Mouse (Mus musculus): ENCODE results near the gene Lrrc20. TPM values are rescaled to one million over a fixed set of nuclear protein-coding genes. Genes with fewer than 3 reads are reported as not detected.
A peak's percentile ranks its signal among the peaks of the same experiment; 100 is the strongest.

Gene Lrrc20
- polyA plus RNA-seq, 1 experiment from 2014 or later: 5.8 TPM

DNA sequence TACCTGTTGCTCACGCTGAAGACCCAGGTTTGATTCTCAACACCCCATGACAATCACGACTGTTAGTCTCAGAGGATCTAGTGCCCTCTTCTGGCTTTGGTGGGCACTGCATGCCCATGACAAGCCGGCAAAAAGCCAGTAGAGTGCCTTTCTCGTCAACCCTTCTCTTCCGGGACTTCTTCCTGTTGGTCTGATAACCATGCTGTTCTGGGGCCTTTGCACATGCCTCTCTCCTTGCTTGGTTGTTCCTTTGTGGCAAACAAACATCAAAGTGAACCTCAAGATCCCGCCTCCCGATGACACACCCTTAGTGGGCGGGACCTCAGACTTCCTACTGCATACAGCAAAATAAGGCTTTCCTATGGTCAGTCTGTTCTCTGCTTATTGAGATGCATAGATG is 9.4 kb upstream of the Lrrc20 start:
- no peak overlapping the region for H3K4me3 ChIP-seq (ENCODE audit: low read length)
- H3K27me3 ChIP-seq (replicated peaks; ENCODE audit: control insufficient read depth, insufficient read depth, low read length): no peaks in the 10 kb centered on the region

DNA sequence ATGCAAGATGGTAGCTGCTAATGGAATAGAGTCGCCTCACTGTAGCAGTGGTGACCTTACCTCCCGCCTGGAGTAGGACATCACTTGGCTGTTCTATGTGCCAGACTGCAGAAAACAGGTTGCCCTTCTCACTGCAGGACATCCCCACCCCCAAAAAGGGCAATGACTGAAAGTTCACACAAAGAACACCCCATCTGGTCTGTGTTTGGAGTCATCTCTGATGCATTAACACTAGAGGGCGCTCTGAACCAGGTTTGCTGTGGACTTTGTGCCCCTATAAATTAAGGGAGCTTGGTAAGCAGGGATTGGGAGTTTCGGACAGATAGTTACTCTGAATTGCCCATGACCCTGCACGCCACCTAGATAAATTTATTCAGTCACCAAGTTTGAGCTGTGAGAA is 8.7 kb upstream of the Lrrc20 start:
- 26% methylated on average over 5 of the region's 5 CpGs for WGBS
- Histone ChIP-seq H3K36me3 (ENCODE audit: control insufficient read depth, insufficient read depth, low read length) (no peaks in the 10 kb centered on the region), H3K4me2 (ENCODE audit: low read depth, low read length) (no peak overlapping the region), H3K27me3 (replicated peaks; ENCODE audit: control insufficient read depth, insufficient read depth, low read length) (no peaks in the 10 kb centered on the region), H3K4me3 (ENCODE audit: low read length) (no peak overlapping the region), H3K9ac (ENCODE audit: low read depth, low read length) (no peak overlapping the region), H3K27ac (ENCODE audit: low read length) (no peak overlapping the region), H3K4me1 (ENCODE audit: control insufficient read depth, insufficient read depth, low read length) (no peaks in the 10 kb centered on the region), H3K9me3 (ENCODE audit: control insufficient read depth, low read length) (no peaks in the 10 kb centered on the region)
- no peak for ATAC-seq

More for the DNA sequence above, 9.4 kb upstream of the Lrrc20 start:
- no peak overlapping the region for H3K9ac ChIP-seq (ENCODE audit: low read depth, low read length)
- H3K27ac ChIP-seq (ENCODE audit: low read length): no peak overlapping the region
- no peaks in the 10 kb centered on the region for H3K4me1 ChIP-seq (ENCODE audit: control insufficient read depth, insufficient read depth, low read length)
- H3K4me2 ChIP-seq (ENCODE audit: low read depth, low read length): no peak overlapping the region
- no peaks in the 10 kb centered on the region for H3K9me3 ChIP-seq (ENCODE audit: control insufficient read depth, low read length)
- ATAC-seq: no peak
- no peaks in the 10 kb centered on the region for H3K36me3 ChIP-seq (ENCODE audit: control insufficient read depth, insufficient read depth, low read length)
- 68% methylated on average over 8 of the region's 8 CpGs for WGBS

DNA sequence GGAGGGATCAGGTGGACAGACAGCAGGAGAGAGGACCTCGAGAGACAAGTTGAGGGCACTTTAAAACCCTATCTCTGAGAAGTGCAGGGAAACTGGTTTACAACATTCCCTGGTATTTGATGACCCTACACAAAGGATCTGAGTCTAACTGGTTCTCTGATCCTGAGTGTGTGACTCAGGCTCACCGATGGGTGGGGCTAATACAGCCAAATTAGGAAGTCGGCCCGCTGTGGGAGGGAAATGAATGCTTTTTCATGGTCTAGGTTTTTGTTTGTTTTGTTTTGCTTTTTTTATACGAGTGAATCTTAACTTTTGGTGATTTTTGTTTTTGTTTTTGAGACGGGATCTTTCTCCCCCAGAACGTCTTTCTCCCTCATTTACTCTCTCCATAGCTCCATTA is 6.7 kb upstream of the Lrrc20 start:
- no peaks in the 10 kb centered on the region for H3K36me3 ChIP-seq (ENCODE audit: control insufficient read depth, insufficient read depth, low read length)
- H3K9me3 ChIP-seq (ENCODE audit: control insufficient read depth, low read length): no peaks in the 10 kb centered on the region
- H3K27ac ChIP-seq (ENCODE audit: low read length): no peak overlapping the region
- H3K4me2 ChIP-seq (ENCODE audit: low read depth, low read length): no peak overlapping the region
- 52% methylated on average over 7 of the region's 7 CpGs for WGBS
- no peaks in the 10 kb centered on the region for H3K4me1 ChIP-seq (ENCODE audit: control insufficient read depth, insufficient read depth, low read length)
- no peak overlapping the region for H3K4me3 ChIP-seq (ENCODE audit: low read length)
- no peak for ATAC-seq
- no peak overlapping the region for H3K9ac ChIP-seq (ENCODE audit: low read depth, low read length)
- no peaks in the 10 kb centered on the region for H3K27me3 ChIP-seq (replicated peaks; ENCODE audit: control insufficient read depth, insufficient read depth, low read length)

DNA sequence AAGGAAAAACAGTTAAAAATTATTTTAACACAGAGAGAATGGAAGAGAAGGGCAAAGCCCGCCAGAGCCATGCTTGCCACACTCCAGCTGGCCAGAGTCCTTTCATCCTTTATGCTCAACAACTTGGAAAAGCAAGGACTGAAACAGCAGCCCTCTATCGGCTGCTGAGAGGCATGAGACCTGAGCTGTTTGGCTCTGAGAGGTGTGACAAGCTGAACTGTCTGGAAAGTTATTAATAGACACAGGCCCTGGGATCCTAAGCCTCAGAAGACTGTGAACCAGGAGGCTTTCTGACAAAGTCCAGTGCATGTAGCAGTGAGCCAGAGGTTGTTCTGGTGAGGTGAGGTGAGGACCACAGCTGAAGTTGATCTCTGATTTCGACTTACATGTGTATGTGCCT is 2.0 kb upstream of the Lrrc20 start:
- H3K36me3 ChIP-seq (ENCODE audit: control insufficient read depth, insufficient read depth, low read length): no peaks in the 10 kb centered on the region
- H3K27me3 ChIP-seq (replicated peaks; ENCODE audit: control insufficient read depth, insufficient read depth, low read length): no peaks in the 10 kb centered on the region
- peaks cover 10% of the 10 kb centered on the region for H3K4me1 ChIP-seq (ENCODE audit: control insufficient read depth, insufficient read depth, low read length)
- 73% methylated on average over 3 of the region's 3 CpGs for WGBS
- no peak overlapping the region for H3K9ac ChIP-seq (ENCODE audit: low read depth, low read length)
- ATAC-seq: no peak
- no peaks in the 10 kb centered on the region for H3K9me3 ChIP-seq (ENCODE audit: control insufficient read depth, low read length)
- H3K4me2 ChIP-seq (ENCODE audit: low read depth, low read length): no peak overlapping the region
- H3K4me3 ChIP-seq (ENCODE audit: low read length): no peak overlapping the region
- no peak overlapping the region for H3K27ac ChIP-seq (ENCODE audit: low read length)

DNA sequence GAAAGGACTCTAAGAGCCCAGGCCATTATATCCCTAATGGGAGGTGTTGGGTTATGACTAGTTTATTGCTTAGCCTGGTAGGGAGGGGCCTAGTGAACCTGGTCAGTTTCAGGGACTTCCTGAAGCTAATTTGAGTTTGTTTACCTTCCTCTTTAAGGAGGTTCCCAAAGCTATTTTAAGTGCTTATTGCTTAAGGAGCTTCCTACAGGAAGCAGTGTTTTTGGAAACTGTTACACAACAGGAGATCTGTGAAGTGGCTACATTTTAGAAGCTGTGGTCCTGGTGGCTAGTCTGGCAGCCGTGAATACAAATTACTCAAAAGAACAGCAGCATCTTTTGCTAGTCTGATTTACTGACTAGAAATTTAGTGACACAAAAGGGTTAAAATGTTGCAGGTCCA is 1.3 kb upstream of the Lrrc20 start:
- 84% methylated on average over 1 of the region's 1 CpGs for WGBS
- Histone ChIP-seq H3K4me3 (ENCODE audit: low read length) (no peak overlapping the region), H3K4me1 (ENCODE audit: control insufficient read depth, insufficient read depth, low read length) (peaks cover 10% of the 10 kb centered on the region), H3K9me3 (ENCODE audit: control insufficient read depth, low read length) (no peaks in the 10 kb centered on the region), H3K9ac (ENCODE audit: low read depth, low read length) (no peak overlapping the region), H3K36me3 (ENCODE audit: control insufficient read depth, insufficient read depth, low read length) (no peaks in the 10 kb centered on the region), H3K4me2 (ENCODE audit: low read depth, low read length) (no peak overlapping the region), H3K27ac (ENCODE audit: low read length) (no peak overlapping the region), H3K27me3 (replicated peaks; ENCODE audit: control insufficient read depth, insufficient read depth, low read length) (no peaks in the 10 kb centered on the region)
- ATAC-seq: no peak

DNA sequence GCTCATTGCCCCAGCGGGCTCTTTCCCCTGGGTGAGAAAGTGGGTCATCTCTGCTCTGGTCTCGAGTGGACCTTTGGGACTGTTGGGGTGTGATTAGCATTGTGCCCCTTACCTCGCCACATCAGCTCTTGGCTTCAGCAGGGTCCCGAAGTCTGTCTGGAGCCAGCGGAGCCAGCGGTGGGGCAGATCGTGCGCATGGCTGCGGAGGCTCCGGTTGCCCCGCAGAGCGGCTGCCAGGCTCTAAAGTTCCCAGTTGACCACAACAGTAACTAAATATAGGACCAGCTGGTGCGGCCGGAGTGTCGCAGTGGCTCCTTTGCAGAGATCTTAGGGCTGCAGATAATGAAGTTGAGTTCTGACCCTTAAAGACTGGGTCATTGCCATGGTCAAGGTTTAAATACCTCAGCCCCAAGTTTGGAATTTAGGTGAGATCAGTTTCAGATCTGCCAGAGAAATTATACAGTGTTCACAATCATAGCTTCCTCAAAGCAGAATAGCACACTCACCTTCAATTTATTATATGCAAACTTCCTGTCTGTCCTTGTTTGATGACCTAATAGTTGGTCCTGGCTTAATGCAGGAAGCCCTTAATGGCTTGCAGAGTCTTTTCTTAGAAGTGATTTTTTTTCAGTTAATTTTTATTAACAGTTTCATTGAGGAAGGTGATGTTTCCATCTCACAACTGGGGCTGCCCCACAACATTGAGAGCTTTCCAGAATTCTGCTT is 1.0 kb downstream of the Lrrc20 start:
- Histone ChIP-seq H3K27ac (ENCODE audit: low read length) (no peak overlapping the region), H3K27me3 (replicated peaks; ENCODE audit: control insufficient read depth, insufficient read depth, low read length) (no peaks in the 10 kb centered on the region), H3K9ac (ENCODE audit: low read depth, low read length) (peak overlapping the region; percentile 81), H3K36me3 (ENCODE audit: control insufficient read depth, insufficient read depth, low read length) (no peaks in the 10 kb centered on the region), H3K4me1 (ENCODE audit: control insufficient read depth, insufficient read depth, low read length) (peaks cover 10% of the 10 kb centered on the region), H3K9me3 (ENCODE audit: control insufficient read depth, low read length) (no peaks in the 10 kb centered on the region), H3K4me2 (ENCODE audit: low read depth, low read length) (peak overlapping the region; percentile 96), H3K4me3 (ENCODE audit: low read length) (peak overlapping the region; percentile 94)
- no peak for ATAC-seq
- 13% methylated on average over 15 of the region's 15 CpGs for WGBS

DNA sequence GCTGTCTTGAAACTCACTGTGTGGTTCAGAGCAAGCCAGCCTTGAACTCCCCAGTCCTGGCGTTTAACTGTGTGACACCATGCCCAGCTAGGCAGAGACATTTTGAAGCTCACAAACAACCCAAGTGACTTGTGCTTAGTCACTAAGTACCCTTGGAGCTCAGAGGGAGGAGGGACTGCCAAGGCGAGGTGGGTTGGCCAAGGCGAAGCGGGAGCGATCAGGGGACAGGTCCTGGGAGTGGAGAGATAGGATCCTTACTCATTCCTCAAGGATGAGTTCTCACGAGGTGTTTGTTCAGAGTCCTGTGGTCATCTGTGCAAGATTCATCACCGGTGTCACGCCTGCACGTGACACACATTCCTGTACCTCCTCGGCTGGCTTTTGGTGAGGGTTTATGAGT is 3.9 kb downstream of the Lrrc20 start:
- no peak overlapping the region for H3K4me2 ChIP-seq (ENCODE audit: low read depth, low read length)
- H3K27me3 ChIP-seq (replicated peaks; ENCODE audit: control insufficient read depth, insufficient read depth, low read length): no peaks in the 10 kb centered on the region
- ATAC-seq: no peak
- H3K9me3 ChIP-seq (ENCODE audit: control insufficient read depth, low read length): no peaks in the 10 kb centered on the region
- peaks cover 10% of the 10 kb centered on the region for H3K4me1 ChIP-seq (ENCODE audit: control insufficient read depth, insufficient read depth, low read length)
- 88% methylated on average over 10 of the region's 10 CpGs for WGBS
- H3K4me3 ChIP-seq (ENCODE audit: low read length): no peak overlapping the region
- no peak overlapping the region for H3K27ac ChIP-seq (ENCODE audit: low read length)
- no peaks in the 10 kb centered on the region for H3K36me3 ChIP-seq (ENCODE audit: control insufficient read depth, insufficient read depth, low read length)
- no peak overlapping the region for H3K9ac ChIP-seq (ENCODE audit: low read depth, low read length)

DNA sequence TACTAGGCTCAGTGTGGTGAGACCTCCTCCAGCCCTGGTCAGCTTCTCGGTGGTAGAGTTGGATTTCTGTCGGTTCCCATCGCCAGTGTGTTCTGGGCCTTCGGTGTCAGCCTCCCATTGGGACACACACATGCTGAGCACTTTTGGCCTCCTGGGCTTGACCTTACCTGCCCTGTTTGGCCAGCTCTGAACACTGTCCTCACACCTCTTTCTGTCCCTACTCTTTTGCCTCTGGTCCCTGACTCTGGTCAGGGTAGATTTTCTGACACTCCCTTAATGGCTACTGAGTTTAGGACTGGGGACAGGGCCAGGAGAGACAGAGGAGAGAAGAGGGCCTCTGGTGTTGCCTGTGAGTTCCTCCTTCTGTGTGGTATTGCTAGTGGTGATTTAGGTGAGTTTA is 4.3 kb downstream of the Lrrc20 start:
- 92% methylated on average over 4 of the region's 4 CpGs for WGBS
- Histone ChIP-seq H3K27ac (ENCODE audit: low read length) (no peak overlapping the region), H3K36me3 (ENCODE audit: control insufficient read depth, insufficient read depth, low read length) (no peaks in the 10 kb centered on the region), H3K4me1 (ENCODE audit: control insufficient read depth, insufficient read depth, low read length) (peaks cover 10% of the 10 kb centered on the region), H3K4me3 (ENCODE audit: low read length) (no peak overlapping the region), H3K9me3 (ENCODE audit: control insufficient read depth, low read length) (no peaks in the 10 kb centered on the region), H3K27me3 (replicated peaks; ENCODE audit: control insufficient read depth, insufficient read depth, low read length) (no peaks in the 10 kb centered on the region), H3K9ac (ENCODE audit: low read depth, low read length) (no peak overlapping the region), H3K4me2 (ENCODE audit: low read depth, low read length) (no peak overlapping the region)
- ATAC-seq: no peak

DNA sequence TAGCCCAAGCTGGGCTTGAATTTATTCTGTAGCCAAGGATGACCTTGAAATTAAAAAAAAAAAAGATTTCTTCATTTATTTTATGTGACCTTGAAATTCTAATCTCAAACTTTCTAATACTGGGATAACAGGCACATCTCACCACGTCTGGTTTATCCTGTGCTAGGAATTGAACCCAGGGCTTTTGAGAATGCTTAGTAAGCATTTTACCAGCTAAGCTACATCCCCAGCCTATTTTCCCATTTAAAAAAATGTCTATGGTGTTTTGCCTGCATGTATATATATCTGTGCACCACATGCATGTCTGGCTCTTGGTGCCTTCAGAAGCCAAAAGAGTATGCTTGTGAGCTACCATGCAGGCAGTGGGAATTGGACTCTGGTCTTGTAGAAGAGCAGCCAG is 4.9 kb downstream of the Lrrc20 start:
- H3K9ac ChIP-seq (ENCODE audit: low read depth, low read length): no peak overlapping the region
- no peak overlapping the region for H3K4me2 ChIP-seq (ENCODE audit: low read depth, low read length)
- H3K9me3 ChIP-seq (ENCODE audit: control insufficient read depth, low read length): no peaks in the 10 kb centered on the region
- no peak overlapping the region for H3K4me3 ChIP-seq (ENCODE audit: low read length)
- no peaks in the 10 kb centered on the region for H3K27me3 ChIP-seq (replicated peaks; ENCODE audit: control insufficient read depth, insufficient read depth, low read length)
- H3K27ac ChIP-seq (ENCODE audit: low read length): no peak overlapping the region
- 53% methylated on average over 1 of the region's 1 CpGs for WGBS
- H3K36me3 ChIP-seq (ENCODE audit: control insufficient read depth, insufficient read depth, low read length): no peaks in the 10 kb centered on the region
- no peak for ATAC-seq
- H3K4me1 ChIP-seq (ENCODE audit: control insufficient read depth, insufficient read depth, low read length): peaks cover 5% of the 10 kb centered on the region; the same call in 1 of the 2 replicates

DNA sequence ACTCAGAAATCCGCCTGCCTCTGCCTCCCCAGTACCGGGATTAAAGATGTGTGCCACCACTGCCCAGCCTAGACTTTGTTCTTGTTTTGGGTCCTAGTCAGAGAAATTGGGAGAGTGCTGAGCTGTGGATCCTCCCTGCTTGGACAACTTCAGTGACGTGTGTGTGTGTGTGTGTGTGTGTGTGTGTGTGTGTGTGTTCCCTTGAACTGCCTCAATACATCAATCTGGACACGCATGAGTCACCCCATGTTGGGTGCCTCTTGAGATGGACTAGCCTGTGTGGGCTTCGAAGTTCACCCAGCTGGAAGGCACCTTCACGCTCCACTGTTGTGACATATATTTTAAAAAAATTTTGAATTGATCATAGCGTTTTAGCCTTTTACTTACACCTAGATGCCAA is 7.2 kb downstream of the Lrrc20 start:
- no peaks in the 10 kb centered on the region for H3K9me3 ChIP-seq (ENCODE audit: control insufficient read depth, low read length)
- 94% methylated on average over 7 of the region's 7 CpGs for WGBS
- no peak overlapping the region for H3K4me3 ChIP-seq (ENCODE audit: low read length)
- no peaks in the 10 kb centered on the region for H3K4me1 ChIP-seq (ENCODE audit: control insufficient read depth, insufficient read depth, low read length)
- no peaks in the 10 kb centered on the region for H3K27me3 ChIP-seq (replicated peaks; ENCODE audit: control insufficient read depth, insufficient read depth, low read length)
- no peak overlapping the region for H3K9ac ChIP-seq (ENCODE audit: low read depth, low read length)
- H3K36me3 ChIP-seq (ENCODE audit: control insufficient read depth, insufficient read depth, low read length): no peaks in the 10 kb centered on the region
- H3K27ac ChIP-seq (ENCODE audit: low read length): no peak overlapping the region
- H3K4me2 ChIP-seq (ENCODE audit: low read depth, low read length): no peak overlapping the region
- ATAC-seq: no peak
